Mouse (Mus musculus): ENCODE measurements at regions not wholly inside any gene's neighbourhood (a gene's known extent, or its start where the extent isn't known, plus 50 kb on each side); places are given as distances from the start of the nearest gene placed in this dataset.

DNA sequence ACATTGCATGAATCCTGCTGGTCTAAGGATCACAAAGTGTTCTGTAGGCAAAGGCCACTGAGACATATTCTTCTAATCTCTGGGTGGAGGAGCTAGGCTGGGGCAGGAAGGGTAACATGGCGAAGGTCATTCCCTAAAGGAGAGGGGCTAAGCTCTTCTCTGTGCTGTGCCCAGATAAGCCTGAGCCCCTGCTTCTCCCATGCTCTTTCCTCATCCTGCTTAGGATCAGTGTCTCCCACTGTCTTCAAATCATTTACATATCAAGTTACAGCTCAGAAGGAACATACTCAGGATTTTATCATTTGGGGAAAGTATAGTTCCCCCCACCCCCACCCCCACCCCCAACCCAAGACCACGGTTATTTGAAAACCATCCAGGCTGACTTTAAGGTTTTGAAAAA lies 100.7 kb upstream of the Bmp4 start:
- WGBS = 61% methylated on average over 2 of the region's 2 CpGs
- Histone ChIP-seq H3K27ac (ENCODE audit: low read depth) (no peak overlapping the region), H3K4me2 (ENCODE audit: low read depth, low read length) (no peak overlapping the region), H3K27me3 (ENCODE audit: control insufficient read depth, insufficient read depth, low read length) (no peaks in the 10 kb centered on the region), H3K9me3 (replicated peaks; ENCODE audit: control insufficient read depth, low read length) (no peaks in the 10 kb centered on the region), H3K4me1 (ENCODE audit: control insufficient read depth, insufficient read depth) (no peaks in the 10 kb centered on the region), H3K4me3 (ENCODE audit: low read depth, low read length) (no peak overlapping the region), H3K36me3 (replicated peaks; ENCODE audit: control insufficient read depth, insufficient read depth, low read length) (no peaks in the 10 kb centered on the region), H3K9ac (replicated peaks; ENCODE audit: low read depth, low read length) (no peak overlapping the region)
- ATAC-seq (ENCODE audit: insufficient read depth, low read depth) (no peak), DNase-seq (ENCODE audit: low spot score) (no peak)
- no peak for TF ChIP-seq CTCF (IDR thresholded peaks at IDR 0.05; ENCODE audit: low read depth)
- TF ChIP-seq EP300 (IDR thresholded peaks at IDR 0.05; ENCODE audit: low read depth) = no peak

DNA sequence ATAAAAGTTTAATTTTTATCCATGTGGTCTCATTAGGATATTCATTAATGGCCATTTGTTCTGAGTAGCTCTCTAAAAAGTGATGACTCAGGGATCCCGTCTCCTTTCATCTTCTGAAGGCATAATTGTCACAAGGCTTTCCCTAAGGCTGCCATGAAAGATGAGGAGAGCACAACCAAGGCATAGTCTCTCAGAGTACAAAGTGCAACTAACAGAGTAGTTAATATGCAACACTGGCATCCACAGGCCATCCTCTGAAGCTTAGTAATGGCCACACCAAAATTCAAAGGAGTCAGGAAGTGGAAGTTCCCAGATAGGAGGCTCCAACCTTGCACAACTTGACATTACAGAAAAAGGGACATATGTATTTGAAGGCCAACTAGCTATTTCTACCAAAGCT lies 97.1 kb upstream of the Bmp4 start:
- Histone ChIP-seq H3K27me3 (ENCODE audit: control insufficient read depth, insufficient read depth, low read length) (no peaks in the 10 kb centered on the region), H3K36me3 (replicated peaks; ENCODE audit: control insufficient read depth, insufficient read depth, low read length) (no peaks in the 10 kb centered on the region), H3K4me2 (ENCODE audit: low read depth, low read length) (no peak overlapping the region), H3K9me3 (replicated peaks; ENCODE audit: control insufficient read depth, low read length) (no peaks in the 10 kb centered on the region), H3K9ac (replicated peaks; ENCODE audit: low read depth, low read length) (no peak overlapping the region), H3K4me3 (ENCODE audit: low read depth, low read length) (no peak overlapping the region), H3K27ac (ENCODE audit: low read depth) (no peak overlapping the region), H3K4me1 (ENCODE audit: control insufficient read depth, insufficient read depth) (no peaks in the 10 kb centered on the region)
- no peak for ATAC-seq (ENCODE audit: insufficient read depth, low read depth)
- DNase-seq (ENCODE audit: low spot score) = no peak
- TF ChIP-seq CTCF (IDR thresholded peaks at IDR 0.05; ENCODE audit: low read depth) = no peak
- no peak for TF ChIP-seq EP300 (IDR thresholded peaks at IDR 0.05; ENCODE audit: low read depth)
- 83% methylated on average over 1 of the region's 1 CpGs for WGBS

DNA sequence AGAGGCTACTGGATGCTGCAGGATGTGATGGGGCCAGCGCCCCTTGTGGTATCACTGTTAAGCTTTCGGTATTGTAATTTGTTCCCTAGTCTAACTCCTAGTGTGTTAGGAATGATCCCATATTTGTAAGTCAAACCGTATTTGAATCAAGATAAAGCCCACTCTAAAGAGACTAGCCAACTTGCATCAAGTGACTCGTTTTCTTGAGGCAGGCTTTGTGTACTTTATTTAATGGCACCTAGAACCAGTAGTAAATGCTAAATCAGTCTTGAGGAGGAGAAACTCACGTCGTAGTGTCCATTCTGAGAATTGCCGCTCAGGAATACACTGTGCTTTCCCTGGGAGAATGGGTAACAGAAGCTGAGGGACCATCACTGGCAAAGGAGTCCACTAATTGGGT lies 89.9 kb upstream of the Bmp4 start:
- H3K9me3 ChIP-seq (replicated peaks; ENCODE audit: control insufficient read depth, low read length) = no peaks in the 10 kb centered on the region
- no peak overlapping the region for H3K9ac ChIP-seq (replicated peaks; ENCODE audit: low read depth, low read length)
- no peak overlapping the region for H3K27ac ChIP-seq (ENCODE audit: low read depth)
- no peak overlapping the region for H3K4me2 ChIP-seq (ENCODE audit: low read depth, low read length)
- H3K4me1 ChIP-seq (ENCODE audit: control insufficient read depth, insufficient read depth) = no peaks in the 10 kb centered on the region
- H3K27me3 ChIP-seq (ENCODE audit: control insufficient read depth, insufficient read depth, low read length) = no peaks in the 10 kb centered on the region
- no peak for TF ChIP-seq EP300 (IDR thresholded peaks at IDR 0.05; ENCODE audit: low read depth)
- TF ChIP-seq CTCF (IDR thresholded peaks at IDR 0.05; ENCODE audit: low read depth) = no peak
- no peak for ATAC-seq (ENCODE audit: insufficient read depth, low read depth)
- H3K36me3 ChIP-seq (replicated peaks; ENCODE audit: control insufficient read depth, insufficient read depth, low read length) = no peaks in the 10 kb centered on the region
- H3K4me3 ChIP-seq (ENCODE audit: low read depth, low read length) = no peak overlapping the region
- 79% methylated on average over 7 of the region's 7 CpGs for WGBS
- DNase-seq (ENCODE audit: low spot score) = no peak

DNA sequence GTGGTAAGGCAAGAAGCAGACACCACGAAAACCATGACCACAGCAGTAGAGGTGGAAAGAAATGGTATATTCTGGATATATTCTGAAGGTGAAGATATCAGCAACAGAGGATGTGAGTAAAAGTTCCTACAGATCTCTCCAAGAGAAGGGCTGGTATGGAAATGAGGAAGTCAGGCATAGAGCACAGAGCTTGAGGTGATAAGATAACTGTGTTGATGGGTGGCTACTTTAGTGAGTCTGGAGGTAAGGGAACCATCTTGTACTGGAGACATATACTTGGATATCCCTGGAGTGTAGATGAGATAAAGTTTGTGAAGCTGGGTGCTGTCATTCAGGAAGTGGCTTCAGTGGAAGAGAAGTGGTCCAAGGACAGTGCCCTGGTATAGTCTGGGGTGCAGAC lies 85.5 kb upstream of the Bmp4 start:
- no peak for TF ChIP-seq EP300 (IDR thresholded peaks at IDR 0.05; ENCODE audit: low read depth)
- no peak for TF ChIP-seq CTCF (IDR thresholded peaks at IDR 0.05; ENCODE audit: low read depth)
- H3K4me3 ChIP-seq (ENCODE audit: low read depth, low read length) = no peak overlapping the region
- no peaks in the 10 kb centered on the region for H3K4me1 ChIP-seq (ENCODE audit: control insufficient read depth, insufficient read depth)
- DNase-seq (ENCODE audit: low spot score) = no peak
- no peaks in the 10 kb centered on the region for H3K9me3 ChIP-seq (replicated peaks; ENCODE audit: control insufficient read depth, low read length)
- no peak for ATAC-seq (ENCODE audit: insufficient read depth, low read depth)
- no peak overlapping the region for H3K4me2 ChIP-seq (ENCODE audit: low read depth, low read length)
- H3K36me3 ChIP-seq (replicated peaks; ENCODE audit: control insufficient read depth, insufficient read depth, low read length) = no peaks in the 10 kb centered on the region
- no peak overlapping the region for H3K9ac ChIP-seq (replicated peaks; ENCODE audit: low read depth, low read length)
- H3K27ac ChIP-seq (ENCODE audit: low read depth) = no peak overlapping the region
- no peaks in the 10 kb centered on the region for H3K27me3 ChIP-seq (ENCODE audit: control insufficient read depth, insufficient read depth, low read length)
- 41% methylated on average over 1 of the region's 1 CpGs for WGBS

DNA sequence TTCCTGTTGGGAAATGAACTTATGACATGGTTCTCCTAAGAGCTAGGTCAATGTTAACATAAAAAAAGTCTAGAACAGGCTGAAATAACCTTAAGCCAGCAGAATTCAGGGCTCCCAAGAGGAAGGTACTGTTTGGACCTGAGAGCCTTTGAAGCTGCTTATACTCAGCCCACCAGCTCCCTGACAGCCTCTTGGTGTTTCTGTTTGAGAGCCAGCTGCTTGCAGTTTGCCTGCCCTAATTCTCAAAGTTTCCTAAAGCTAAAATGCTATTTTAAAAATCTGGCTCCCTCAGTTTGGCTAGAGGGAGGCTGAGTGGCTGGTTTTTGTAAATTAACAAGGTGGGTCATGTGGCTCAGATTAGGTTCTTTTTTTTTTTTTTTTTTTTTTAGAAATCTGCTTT lies 72.5 kb upstream of the Bmp4 start:
- no peak overlapping the region for H3K27ac ChIP-seq (ENCODE audit: low read depth)
- TF ChIP-seq EP300 (IDR thresholded peaks at IDR 0.05; ENCODE audit: low read depth) (no peak), CTCF (IDR thresholded peaks at IDR 0.05; ENCODE audit: low read depth) (no peak)
- DNase-seq (ENCODE audit: low spot score) = no peak

DNA sequence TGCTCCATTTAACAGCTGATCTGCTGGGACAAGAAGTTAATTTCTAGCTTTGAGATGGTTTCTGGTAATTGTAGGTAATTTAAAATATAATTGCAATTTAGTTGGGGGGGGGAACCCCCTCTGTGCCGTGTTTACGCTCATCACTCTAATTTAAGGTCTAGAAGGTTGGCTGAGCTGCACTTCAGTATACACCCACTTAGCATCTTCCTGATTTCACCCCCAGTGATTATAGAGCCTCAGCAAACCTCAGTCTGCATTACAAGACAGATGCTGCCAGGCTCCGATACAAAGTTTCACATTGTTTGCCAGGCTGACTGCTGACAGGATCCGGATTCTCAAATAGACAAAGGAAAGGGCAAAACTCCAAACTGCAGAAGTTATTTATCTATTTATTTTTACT lies 71.5 kb upstream of the Bmp4 start:
- ATAC-seq (ENCODE audit: insufficient read depth, low read depth) (no peak), DNase-seq (ENCODE audit: low spot score) (no peak)
- 0 out of 2 replicates have a peak, but pooled peaks cover 2% of the 10 kb centered on the region for H3K27me3 ChIP-seq (ENCODE audit: control insufficient read depth, insufficient read depth, low read length)
- WGBS = 89% methylated on average over 4 of the region's 4 CpGs
- no peak overlapping the region for H3K4me2 ChIP-seq (ENCODE audit: low read depth, low read length)
- H3K27ac ChIP-seq (ENCODE audit: low read depth) = no peak overlapping the region
- no peak overlapping the region for H3K9ac ChIP-seq (replicated peaks; ENCODE audit: low read depth, low read length)
- no peak for TF ChIP-seq EP300 (IDR thresholded peaks at IDR 0.05; ENCODE audit: low read depth)
- no peak for TF ChIP-seq CTCF (IDR thresholded peaks at IDR 0.05; ENCODE audit: low read depth)
- no peaks in the 10 kb centered on the region for H3K36me3 ChIP-seq (replicated peaks; ENCODE audit: control insufficient read depth, insufficient read depth, low read length)
- no peaks in the 10 kb centered on the region for H3K9me3 ChIP-seq (replicated peaks; ENCODE audit: control insufficient read depth, low read length)
- H3K4me3 ChIP-seq (ENCODE audit: low read depth, low read length) = no peak overlapping the region
- H3K4me1 ChIP-seq (ENCODE audit: control insufficient read depth, insufficient read depth) = no peaks in the 10 kb centered on the region

More for the DNA sequence above, 72.5 kb upstream of the Bmp4 start:
- H3K4me3 ChIP-seq (ENCODE audit: low read depth, low read length) = no peak overlapping the region
- no peaks in the 10 kb centered on the region for H3K36me3 ChIP-seq (replicated peaks; ENCODE audit: control insufficient read depth, insufficient read depth, low read length)
- H3K9me3 ChIP-seq (replicated peaks; ENCODE audit: control insufficient read depth, low read length) = no peaks in the 10 kb centered on the region
- H3K9ac ChIP-seq (replicated peaks; ENCODE audit: low read depth, low read length) = no peak overlapping the region
- no peak overlapping the region for H3K4me2 ChIP-seq (ENCODE audit: low read depth, low read length)
- 0 out of 2 replicates have a peak, but pooled peaks cover 3% of the 10 kb centered on the region for H3K27me3 ChIP-seq (ENCODE audit: control insufficient read depth, insufficient read depth, low read length)
- H3K4me1 ChIP-seq (ENCODE audit: control insufficient read depth, insufficient read depth) = no peaks in the 10 kb centered on the region
- ATAC-seq (ENCODE audit: insufficient read depth, low read depth) = no peak

Data from heart, postnatal 0 days (tissue).